Mouse (Mus musculus) thymus, postnatal 4 days (tissue): ENCODE measurements around the gene Trim47.

Experiments used
- DNase-seq: peaks from one replicate; pipeline ENCODE4 v3.0.0; 2021

Gene Trim47

DNA sequence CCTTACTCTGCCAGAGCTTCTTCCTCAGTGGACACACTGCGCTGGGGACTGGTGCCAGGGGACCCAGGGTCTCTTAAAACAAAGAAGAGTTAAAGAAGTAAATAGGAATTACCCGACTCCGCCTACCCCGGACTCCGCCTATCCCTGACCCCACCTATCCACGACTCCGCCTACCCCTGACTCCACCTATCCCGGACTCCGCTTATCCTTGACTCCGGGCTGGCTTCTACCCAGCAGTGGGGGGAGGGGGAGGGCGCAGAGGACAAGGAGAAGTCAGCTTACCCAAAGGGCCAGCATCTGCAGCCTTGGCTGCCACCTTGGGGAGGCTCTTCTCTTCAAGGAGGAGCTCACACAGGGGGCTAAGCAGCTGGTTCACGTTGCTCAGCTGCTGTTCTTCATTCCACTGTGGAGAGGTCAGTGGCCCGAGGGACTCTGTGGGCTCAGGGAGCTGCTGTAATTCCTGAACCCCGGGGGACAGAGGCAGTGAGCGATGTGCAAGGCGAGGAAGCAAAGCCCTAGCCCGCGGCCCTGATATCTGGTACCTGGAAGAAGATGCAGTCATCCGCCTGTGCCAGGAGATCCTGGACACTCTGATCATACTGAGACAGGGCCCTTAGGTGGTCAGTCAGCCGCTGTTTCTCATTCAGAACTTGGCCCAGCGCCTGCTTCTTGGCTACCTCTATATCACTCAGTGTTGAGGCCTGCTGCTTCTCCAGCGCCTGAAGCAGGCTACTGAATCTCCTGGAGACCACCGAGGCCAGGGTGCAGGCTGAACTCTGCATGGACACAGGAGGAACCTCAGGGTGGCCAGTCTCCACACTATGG is at the start of gene Trim47:
TSS of gene Trim47 (minus strand) at position 55 of the 825 bp plus-strand sequence.
- no peak for DNase-seq

GRCm38 (mm10) chr11:116176010-116176409 is 49.0 kb upstream of the Trim47 start:
- no peak for DNase-seq

DNA sequence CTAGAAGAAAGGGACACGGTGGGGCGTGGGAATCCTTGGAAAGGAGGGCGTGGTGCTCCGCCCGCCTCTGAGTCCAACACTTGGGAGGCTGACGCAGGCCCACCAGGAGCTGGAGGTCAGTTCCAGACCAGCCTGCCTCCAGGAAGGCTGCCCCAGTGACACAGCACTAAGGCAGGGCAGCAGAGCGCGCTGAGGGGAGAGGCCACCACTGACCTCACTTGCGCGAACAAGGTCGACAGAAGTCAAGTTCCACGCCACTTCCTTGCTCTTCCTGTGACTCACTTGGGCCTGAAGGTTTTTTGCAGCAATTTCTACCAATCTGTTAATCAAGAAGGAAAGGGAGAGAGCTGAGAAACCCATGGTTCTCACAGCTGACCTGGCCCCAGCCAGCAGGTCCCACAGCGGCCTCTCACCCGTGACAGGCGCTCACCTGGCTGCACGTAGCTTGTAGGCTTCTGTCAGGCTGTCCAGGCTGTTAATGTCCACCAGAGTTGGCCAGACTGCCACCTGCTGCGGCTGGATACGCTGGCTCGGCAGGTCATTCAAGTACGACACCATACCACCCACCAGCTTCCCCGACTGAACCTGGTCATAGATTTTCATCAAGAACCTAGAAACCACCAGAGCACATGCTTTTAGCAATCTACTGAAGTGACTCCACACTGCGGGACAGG is 47.9 kb upstream of the Trim47 start:
- no peak for DNase-seq

DNA sequence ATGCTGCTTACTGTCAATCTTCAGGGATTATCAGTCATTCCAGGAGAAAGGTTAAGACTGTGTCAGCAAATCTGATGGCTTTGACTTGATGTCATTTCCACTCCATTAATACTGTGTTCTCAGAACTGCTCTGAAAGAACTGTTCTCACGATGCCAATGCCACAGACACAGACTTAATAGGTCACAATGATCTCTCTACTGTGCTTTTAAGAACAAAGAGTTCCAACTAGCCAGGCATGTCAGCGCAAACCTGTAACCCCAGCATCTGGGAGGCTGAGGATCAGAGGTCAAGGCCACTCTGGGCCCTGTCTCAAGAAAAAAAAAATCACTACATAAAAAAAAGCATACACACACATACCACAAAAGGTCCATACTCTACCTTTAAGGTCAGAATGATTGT is 44.9 kb upstream of the Trim47 start:
- DNase-seq: no peak

DNA sequence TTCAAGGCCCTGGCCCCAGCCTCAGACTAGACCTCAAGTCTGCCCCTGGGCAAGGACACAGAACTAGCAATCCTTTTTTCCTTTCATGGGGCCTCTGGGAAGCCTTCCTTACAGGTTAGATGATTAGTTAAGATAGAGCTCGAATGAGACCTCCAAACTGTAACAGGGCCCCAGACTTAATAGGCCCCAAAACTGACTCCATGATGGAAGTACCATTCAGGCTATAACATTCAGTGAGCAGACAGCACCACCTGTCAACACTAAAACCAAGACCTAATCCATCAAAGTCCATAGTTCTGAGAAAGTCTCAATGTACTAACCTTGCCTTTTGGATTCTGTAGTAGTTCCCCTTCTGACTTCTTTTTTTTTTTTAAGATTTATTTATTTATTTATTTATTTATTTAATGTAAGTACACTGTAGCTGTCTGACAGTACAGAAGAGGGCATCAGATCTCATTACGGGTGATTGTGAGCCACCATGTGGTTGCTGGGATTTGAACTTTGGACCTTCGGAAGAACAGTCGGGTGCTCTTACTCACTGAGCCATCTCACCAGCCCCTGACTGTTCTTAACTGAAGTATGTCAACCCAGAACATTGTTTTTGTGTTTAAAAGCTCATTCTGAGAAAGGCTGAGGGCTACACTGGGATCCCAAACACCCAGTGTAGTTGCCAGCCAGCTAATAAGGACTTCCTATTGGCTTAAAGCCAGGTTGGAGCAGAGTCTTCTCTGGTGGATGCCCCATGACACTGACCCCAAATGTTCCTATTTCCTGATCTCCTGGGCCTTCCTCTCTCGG is 43.2 kb upstream of the Trim47 start:
- no peak for DNase-seq

GRCm38 (mm10) chr11:116169214-116169613 is 42.2 kb upstream of the Trim47 start:
- DNase-seq: no peak

GRCm38 (mm10) chr11:116167884-116168439 is 41.0 kb upstream of the Trim47 start, which contains the start of gene Fbf1:
Gene Fbf1, minus strand, starts transcription at chr11:116168166.
- peak; percentile 92 for DNase-seq

GRCm38 (mm10) chr11:116167232-116167631 is 40.2 kb upstream of the Trim47 start:
- no peak for DNase-seq

GRCm38 (mm10) chr11:116163002-116163401 is 36.0 kb upstream of the Trim47 start:
- no peak for DNase-seq

DNA sequence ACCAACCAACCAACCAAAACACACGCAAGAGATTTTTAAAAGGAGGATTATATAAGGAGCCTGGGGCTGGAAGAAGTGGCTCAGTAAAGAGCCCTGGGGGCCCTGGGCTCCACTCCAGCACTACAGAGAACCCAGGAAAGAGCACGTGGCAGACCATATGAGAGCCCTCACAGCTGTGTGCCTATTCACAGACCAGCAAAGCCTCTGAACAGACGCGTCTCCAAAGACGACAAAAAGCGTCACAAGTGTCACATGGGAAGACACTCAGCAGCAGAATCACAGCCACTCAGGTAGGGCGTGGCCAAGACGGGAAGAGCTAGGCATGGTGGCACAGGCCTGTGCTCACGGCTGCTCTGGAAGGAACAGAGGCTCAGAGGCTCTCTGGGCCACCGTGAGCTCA is 35.1 kb upstream of the Trim47 start:
- DNase-seq: peak; percentile 30

DNA sequence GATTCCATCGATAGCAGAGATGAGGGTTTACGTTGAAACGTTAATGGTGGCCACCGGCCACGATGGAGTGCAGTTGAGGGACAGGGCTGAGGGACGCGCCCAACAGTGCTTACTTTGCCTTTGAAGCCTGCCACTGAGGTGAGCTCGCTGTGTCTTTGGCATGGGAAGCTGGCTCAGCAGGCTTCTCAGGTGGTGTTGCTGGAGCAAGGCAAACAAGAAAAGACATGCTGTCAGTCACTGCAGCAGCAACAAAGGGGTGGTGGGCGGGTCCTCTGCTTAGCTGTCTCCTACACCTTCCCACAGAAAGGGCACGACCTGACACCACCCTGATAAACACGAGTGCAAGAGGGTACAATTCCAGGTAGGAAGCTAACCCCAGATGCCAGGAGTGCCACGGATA is 34.3 kb upstream of the Trim47 start:
- DNase-seq: no peak

DNA sequence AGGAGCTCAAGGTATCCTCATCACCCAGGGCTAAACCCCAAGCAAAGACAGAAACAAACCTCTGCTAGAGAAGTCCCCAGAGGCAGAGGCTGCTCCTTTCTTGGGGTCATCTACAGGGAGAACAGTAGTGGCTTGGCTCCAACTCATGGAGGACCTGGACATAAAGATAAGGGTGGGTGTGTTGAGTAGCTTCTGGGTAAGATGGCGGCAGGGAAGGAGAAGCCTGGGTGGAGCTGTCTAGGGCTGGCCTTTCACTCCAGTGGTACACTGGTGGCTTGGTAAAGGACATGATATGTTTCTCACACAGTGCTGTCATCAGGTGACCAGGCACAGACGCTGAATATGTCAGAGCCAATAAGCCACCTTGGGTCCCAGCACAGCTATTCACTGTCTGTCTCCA is 23.9 kb upstream of the Trim47 start:
- DNase-seq: no peak

GRCm38 (mm10) chr11:116149341-116149740 is 22.3 kb upstream of the Trim47 start:
- DNase-seq: no peak

GRCm38 (mm10) chr11:116148761-116149221 is 21.8 kb upstream of the Trim47 start:
- DNase-seq: no peak

- no peak for DNase-seq
Observed at GRCm38 (mm10) chr11:116146294-116146985, 19.4 kb upstream of the Trim47 start.

DNA sequence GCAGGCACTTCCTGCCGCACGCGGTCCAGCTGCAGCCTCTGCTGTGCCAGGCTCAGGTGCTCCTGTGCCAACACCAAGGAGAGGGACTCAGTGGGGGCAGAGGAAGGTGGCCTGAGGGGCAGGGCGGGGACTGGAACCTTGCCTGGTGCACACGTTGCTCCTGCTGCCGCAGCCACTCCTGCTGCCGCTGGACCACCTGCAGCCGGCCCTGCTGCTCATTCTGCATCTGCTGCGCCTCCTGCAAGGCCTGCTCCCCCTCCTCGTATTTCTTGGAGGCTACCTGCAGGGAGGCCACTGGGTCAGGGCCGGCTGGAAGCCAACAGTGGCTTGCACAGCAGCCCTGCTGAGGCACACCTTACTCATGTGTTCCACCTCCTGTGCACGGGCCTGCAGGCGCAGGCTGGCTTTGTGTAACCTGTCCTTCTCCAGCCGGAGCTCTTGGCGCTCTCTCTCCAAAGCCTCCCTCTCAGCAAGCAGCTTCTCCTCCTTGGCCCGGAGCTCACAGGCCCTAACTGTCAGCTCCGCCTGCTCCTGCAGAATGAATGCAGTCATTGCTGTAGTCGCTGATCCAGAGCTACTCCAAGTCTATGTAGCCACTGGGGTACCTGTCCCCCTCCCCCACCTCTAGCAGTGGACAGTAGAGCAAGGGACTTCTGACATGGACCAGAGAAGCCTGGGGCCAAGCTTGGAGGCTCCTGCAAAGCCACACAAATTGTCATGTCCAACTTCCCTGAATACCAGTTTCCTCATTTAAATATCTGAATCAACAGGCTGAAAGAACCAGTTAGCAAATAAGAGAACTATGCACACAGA is 18.7 kb upstream of the Trim47 start:
- no peak for DNase-seq

DNA sequence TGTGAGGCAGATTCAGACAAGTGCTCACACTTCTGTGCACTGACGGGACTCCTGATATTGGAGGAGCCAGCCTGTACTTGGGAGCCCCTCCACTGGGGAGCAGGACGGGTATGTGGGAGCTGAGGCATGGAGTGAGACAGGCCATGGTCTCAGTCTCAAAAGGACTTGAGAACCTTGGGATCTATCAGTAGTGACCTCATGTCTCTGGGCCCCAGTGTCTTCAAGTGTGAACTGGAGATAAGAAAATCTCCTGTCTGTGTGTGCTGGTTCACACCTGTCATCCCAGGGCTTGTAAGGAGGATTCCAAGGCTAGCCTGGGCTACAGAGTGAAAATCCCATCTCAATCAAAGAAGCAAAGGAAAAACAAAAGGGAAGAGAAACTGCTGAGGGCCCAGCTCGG is 16.5 kb upstream of the Trim47 start:
- no peak for DNase-seq

GRCm38 (mm10) chr11:116142211-116142991 is 15.4 kb upstream of the Trim47 start:
- no peak for DNase-seq

- peak; percentile 90 for DNase-seq
Observed at GRCm38 (mm10) chr11:116138468-116139138, 11.6 kb upstream of the Trim47 start, which contains the start of gene Mrpl38. Gene Mrpl38, minus strand, starts transcription at chr11:116138868.

GRCm38 (mm10) chr11:116138096-116138467 is 11.1 kb upstream of the Trim47 start:
- no peak for DNase-seq
